Mouse (Mus musculus) hindbrain, embryonic 10.5 days (tissue): ENCODE measurements around the gene Creb3l2. TPM values are rescaled to one million over a fixed set of nuclear protein-coding genes. Genes with fewer than 3 reads are reported as not detected.
"Not testable (repeated sequence)": the region's sequence is repeated elsewhere in the genome, so short reads cannot be mapped to it uniquely, and the experiment has no call there.

ENCODE experiments used
- DNase-seq: peaks from one replicate; pipeline ENCODE4 v3.0.0-alpha.2; 2017; ENCODE audit warnings: low spot score
- H3K27ac ChIP-seq: fragments of 300-500 bp; sonication (generic); 2 replicates; pipeline ENCODE4 v1.5.1; 2016; ENCODE audit warnings: mild to moderate bottlenecking, moderate library complexity
- H3K27me3 ChIP-seq: fragments of 300-500 bp; sonication (generic); 2 replicates; pipeline ENCODE4 v1.6.1; 2016; ENCODE audit warnings: mild to moderate bottlenecking; ENCODE audit not compliant: poor library complexity, insufficient read depth, severe bottlenecking
- H3K36me3 ChIP-seq: fragments of 300-500 bp; sonication (generic); 2 replicates; pipeline ENCODE4 v1.6.1; 2016; ENCODE audit warnings: mild to moderate bottlenecking, moderate library complexity
- H3K4me1 ChIP-seq: fragments of 300-500 bp; sonication (generic); replicated peaks from 2 replicates; pipeline ENCODE4 v1.6.1; 2016; ENCODE audit warnings: mild to moderate bottlenecking
- H3K4me3 ChIP-seq: fragments of 300-500 bp; sonication (generic); 2 replicates; pipeline ENCODE4 v1.5.1; 2016; ENCODE audit warnings: mild to moderate bottlenecking, moderate library complexity
- H3K9me3 ChIP-seq: fragments of 300-500 bp; sonication (generic); 2 replicates; pipeline ENCODE4 v1.6.1; 2016; ENCODE audit warnings: mild to moderate bottlenecking, moderate library complexity
- WGBS: fragments of 180-500 bp; shearing (Covaris S2); methylation state at CpG from one replicate; pipeline ENCODE4 v1.1.7; 2016; 5-methylcytosine and 5-hydroxymethylcytosine counted together
- polyA plus RNA-seq: library from polyadenylated mRNA; unstranded; fragments of >200 nt; fragmentation: Nextera tagmentation; extraction: Ambion mirVana; gene quantifications from 2 replicates; pipeline ENCODE4 v1.2.1, GENCODE M21; 2016

Gene Creb3l2
- polyA plus RNA-seq, 1 experiment from 2014 or later = 7.6 TPM

GRCm38 (mm10) chr6:37463517-37464482, 21.9 kb upstream of the Creb3l2 start:
- H3K27ac ChIP-seq = peak overlapping the region; percentile 56; the same call in 1 of the 2 replicates
- not testable (repeated sequence) for H3K9me3 ChIP-seq, H3K36me3 ChIP-seq, H3K27me3 ChIP-seq, H3K4me1 ChIP-seq
- WGBS = under 1% methylated on average over 7 of the region's 25 CpGs
- DNase-seq = peak; percentile 66
- peak overlapping the region; percentile 54 for H3K4me3 ChIP-seq

- H3K27ac ChIP-seq = no peak overlapping the region
- 87% methylated on average over 6 of the region's 6 CpGs for WGBS
- no peaks in the 10 kb centered on the region for H3K36me3 ChIP-seq
- no peak overlapping the region for H3K4me3 ChIP-seq
- H3K4me1 ChIP-seq = peaks cover 4% of the 10 kb centered on the region; the same call in 1 of the 2 replicates
- DNase-seq = no peak
- H3K27me3 ChIP-seq = no peaks in the 10 kb centered on the region
- H3K9me3 ChIP-seq = no peaks in the 10 kb centered on the region
Measured at GRCm38 (mm10) chr6:37460681-37461080, 18.7 kb upstream of the Creb3l2 start.

DNA sequence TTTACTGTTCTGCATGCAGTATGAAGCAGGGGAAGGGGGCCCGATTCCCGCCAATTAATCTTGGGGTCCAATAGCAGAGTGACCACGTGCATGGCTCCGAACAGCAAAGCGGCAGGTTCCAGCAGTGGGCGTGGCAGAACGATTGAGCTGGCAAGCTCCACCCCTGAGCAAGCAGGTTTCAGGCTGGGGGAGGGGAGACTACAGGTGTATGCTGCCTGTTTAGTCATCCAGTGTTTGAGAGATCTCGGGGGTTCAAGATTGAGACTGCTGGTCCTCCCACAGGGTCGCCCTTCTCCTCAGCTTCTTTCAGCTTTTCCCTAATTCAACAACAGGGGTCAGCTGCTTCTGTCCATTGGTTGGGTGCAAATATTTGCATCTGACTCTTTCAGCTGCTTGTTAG, 17.7 kb upstream of the Creb3l2 start:
- H3K36me3 ChIP-seq, H3K4me3 ChIP-seq, DNase-seq, H3K4me1 ChIP-seq, H3K27ac ChIP-seq, H3K27me3 ChIP-seq, H3K9me3 ChIP-seq: not testable (repeated sequence)
- WGBS = 45% methylated on average over 9 of the region's 9 CpGs

GRCm38 (mm10) chr6:37457990-37458655, 16.2 kb upstream of the Creb3l2 start:
- no peak overlapping the region for H3K4me3 ChIP-seq
- H3K36me3 ChIP-seq = no peaks in the 10 kb centered on the region
- H3K27ac ChIP-seq = no peak overlapping the region
- 47% methylated on average over 10 of the region's 10 CpGs for WGBS
- no peaks in the 10 kb centered on the region for H3K4me1 ChIP-seq
- H3K27me3 ChIP-seq = no peaks in the 10 kb centered on the region
- no peaks in the 10 kb centered on the region for H3K9me3 ChIP-seq
- no peak for DNase-seq

GRCm38 (mm10) chr6:37455540-37455939, 13.6 kb upstream of the Creb3l2 start:
- H3K36me3 ChIP-seq = no peaks in the 10 kb centered on the region
- 70% methylated on average over 5 of the region's 5 CpGs for WGBS
- H3K4me3 ChIP-seq = no peak overlapping the region
- DNase-seq = no peak
- H3K9me3 ChIP-seq = no peaks in the 10 kb centered on the region
- no peak overlapping the region for H3K27ac ChIP-seq
- no peaks in the 10 kb centered on the region for H3K27me3 ChIP-seq
- H3K4me1 ChIP-seq = no peaks in the 10 kb centered on the region

DNA sequence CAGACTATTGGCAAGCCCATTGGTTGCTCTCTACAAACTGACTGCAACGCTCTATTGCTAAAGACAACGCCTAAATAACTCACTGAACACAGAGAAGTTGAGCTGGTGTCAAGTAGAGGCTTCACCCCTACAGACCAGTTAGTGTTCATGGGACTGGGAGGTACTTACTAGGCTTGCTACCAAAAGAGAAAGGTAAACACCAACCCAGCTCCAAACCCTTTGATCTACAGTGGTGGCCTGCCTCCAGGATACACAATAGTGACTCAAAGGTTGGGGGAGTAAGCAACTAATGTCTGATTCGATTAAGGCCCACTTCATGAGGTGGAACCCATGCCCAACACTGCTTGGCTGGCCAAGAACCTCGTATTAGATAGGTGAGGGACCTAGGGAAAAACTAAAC, 11.1 kb upstream of the Creb3l2 start:
- 81% methylated on average over 4 of the region's 4 CpGs for WGBS
- Histone ChIP-seq H3K27ac (no peak overlapping the region), H3K36me3 (no peaks in the 10 kb centered on the region), H3K4me1 (no peaks in the 10 kb centered on the region), H3K4me3 (no peak overlapping the region), H3K9me3 (no peaks in the 10 kb centered on the region), H3K27me3 (no peaks in the 10 kb centered on the region)
- no peak for DNase-seq

- WGBS = 58% methylated on average over 4 of the region's 4 CpGs
- DNase-seq = no peak
- no peaks in the 10 kb centered on the region for H3K27me3 ChIP-seq
- H3K4me1 ChIP-seq = no peaks in the 10 kb centered on the region
- no peaks in the 10 kb centered on the region for H3K36me3 ChIP-seq
- H3K27ac ChIP-seq = no peak overlapping the region
- H3K4me3 ChIP-seq = no peak overlapping the region
- no peaks in the 10 kb centered on the region for H3K9me3 ChIP-seq
Measured at GRCm38 (mm10) chr6:37451664-37452063, 9.7 kb upstream of the Creb3l2 start.

DNA sequence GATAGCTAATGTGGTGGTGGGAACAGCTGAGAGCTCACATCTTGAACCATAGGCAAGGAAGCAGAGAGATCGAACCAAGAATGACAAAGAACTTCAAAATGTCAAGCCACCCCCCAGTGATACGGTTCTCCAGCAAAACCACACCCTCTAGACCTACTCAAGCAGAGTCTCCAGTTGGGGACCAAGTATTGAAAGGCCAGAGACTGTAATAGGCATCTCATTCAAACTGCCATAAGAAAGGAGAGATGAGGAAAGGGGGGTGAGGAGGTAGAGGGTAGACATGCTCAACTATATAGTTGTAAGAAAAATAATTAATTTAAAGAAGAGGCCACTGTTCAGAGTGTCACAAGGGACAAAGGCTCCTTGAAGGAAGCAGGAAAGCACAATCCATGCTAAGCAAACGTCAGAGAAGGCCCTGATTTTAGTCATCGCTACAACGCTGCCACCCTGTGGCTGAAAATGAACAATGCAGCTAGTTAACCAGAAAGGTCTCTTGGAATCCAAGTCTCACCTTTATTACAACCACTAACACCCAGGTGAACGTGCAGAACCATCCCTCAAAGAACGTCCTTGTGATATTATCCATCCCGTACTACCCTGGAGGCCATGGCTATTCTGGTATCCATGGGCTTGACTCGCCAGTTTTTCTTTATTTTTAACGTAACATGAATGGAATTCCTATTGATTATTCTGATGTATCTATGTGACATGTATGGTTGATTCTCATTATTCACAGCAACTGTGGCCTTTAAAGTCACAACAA, 5.9 kb upstream of the Creb3l2 start:
- 26% methylated on average over 10 of the region's 10 CpGs for WGBS
- Histone ChIP-seq H3K36me3 (no peaks in the 10 kb centered on the region), H3K27ac (no peak overlapping the region), H3K27me3 (no peaks in the 10 kb centered on the region), H3K4me1 (peaks cover 3% of the 10 kb centered on the region), H3K4me3 (no peak overlapping the region), H3K9me3 (no peaks in the 10 kb centered on the region)
- peak; percentile 69 for DNase-seq

- Histone ChIP-seq H3K27me3 (no peaks in the 10 kb centered on the region), H3K4me3 (peak overlapping the region; percentile 88), H3K27ac (peak overlapping the region; percentile 84), H3K4me1 (peaks cover 31% of the 10 kb centered on the region), H3K9me3 (no peaks in the 10 kb centered on the region), H3K36me3 (no peaks in the 10 kb centered on the region)
- no peak for DNase-seq
- 47% methylated on average over 4 of the region's 4 CpGs for WGBS
Measured at GRCm38 (mm10) chr6:37442781-37443180, 835 bp upstream of the Creb3l2 start.

GRCm38 (mm10) chr6:37441251-37442011, 515 bp downstream of the Creb3l2 start:
- Histone ChIP-seq H3K27ac (peak overlapping the region; percentile 89), H3K9me3 (no peaks in the 10 kb centered on the region), H3K4me1 (peaks cover 38% of the 10 kb centered on the region), H3K36me3 (no peaks in the 10 kb centered on the region), H3K4me3 (peak overlapping the region; percentile 88), H3K27me3 (no peaks in the 10 kb centered on the region)
- peak; percentile 58 for DNase-seq
- 2% methylated on average over 40 of the region's 40 CpGs for WGBS

DNA sequence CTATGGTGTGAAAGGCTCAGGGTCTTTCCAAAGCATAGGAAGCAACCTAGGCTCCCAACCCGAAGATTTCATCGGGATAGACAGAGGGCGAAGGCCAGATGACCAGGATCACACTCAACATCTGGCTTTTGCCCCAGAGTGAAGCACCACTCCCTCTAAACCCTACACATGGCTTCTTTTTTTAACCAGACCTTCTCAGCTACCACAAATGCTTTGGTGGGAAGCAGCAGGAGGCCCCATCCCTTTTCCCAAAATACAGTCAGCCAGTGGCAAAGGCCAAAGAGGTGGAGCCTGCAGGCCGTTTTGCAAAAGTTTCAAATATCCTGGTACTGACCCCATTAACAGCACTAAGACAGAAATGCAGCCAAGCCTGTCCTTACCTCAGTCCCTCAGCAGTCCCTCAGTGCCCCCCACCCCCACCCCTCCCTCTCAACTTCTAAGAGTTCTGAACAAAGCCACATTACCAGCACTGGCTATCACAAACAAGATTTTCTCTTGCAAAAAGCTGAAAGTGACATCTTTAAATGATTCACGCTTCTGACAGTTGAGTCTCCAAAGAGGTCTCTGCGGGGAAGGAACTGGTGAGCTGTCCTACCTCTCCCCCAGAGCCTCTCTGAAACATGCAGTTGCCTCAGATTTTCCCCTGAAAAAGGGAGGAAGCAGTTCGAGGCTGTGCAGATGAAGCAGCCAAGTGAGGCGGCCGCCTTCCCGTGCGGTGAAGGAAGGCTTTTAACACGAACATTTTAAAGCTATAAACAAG, 1.3 kb downstream of the Creb3l2 start:
- Histone ChIP-seq H3K4me3 (peak overlapping the region; percentile 88), H3K4me1 (peaks cover 38% of the 10 kb centered on the region), H3K27me3 (no peaks in the 10 kb centered on the region), H3K36me3 (no peaks in the 10 kb centered on the region), H3K9me3 (no peaks in the 10 kb centered on the region), H3K27ac (peak overlapping the region; percentile 89)
- 8% methylated on average over 12 of the region's 12 CpGs for WGBS
- peak; percentile 59 for DNase-seq
